Mouse (Mus musculus): ENCODE measurements around the gene Aass. TPM values are rescaled to one million over a fixed set of nuclear protein-coding genes. Genes with fewer than 3 reads are reported as not detected.

The Aass gene
- not detected for polyA plus RNA-seq (2012; fragmentation: generic; extraction: Trizol)

GRCm38 (mm10) chr6:23132573-23133181, at the start of gene Aass:
TSS of gene Aass (minus strand) at chr6:23132986.

Other genes starting within 250 kb of the Aass start
- not detected for gene Fezf1, start 115.4 kb upstream of the Aass start, polyA plus RNA-seq (2012; fragmentation: generic; extraction: Trizol)